Mouse (Mus musculus) left cerebral cortex, postnatal 4 days (tissue): ENCODE data around the gene Gdf3. TPM values are rescaled to one million over a fixed set of nuclear protein-coding genes. Genes with fewer than 3 reads are reported as not detected.
A peak's percentile ranks its signal among the peaks of the same experiment; 100 is the strongest.
"Not testable (repeated sequence)": the region's sequence is repeated elsewhere in the genome, so short reads cannot be mapped to it uniquely, and the experiment has no call there.

ENCODE experiments used
- DNase-seq: peaks from one replicate; pipeline ENCODE4 v3.0.0-alpha.2; 2022
- intact Hi-C: fragments of 180-260 bp; cut with DNase I; formaldehyde crosslinking; loops from one replicate; pipeline ENCODE4 v1.15.1; 2025
- total RNA-seq, 2 experiments: library from RNA; stranded (reverse); gene quantifications; 2 replicates each; pipeline ENCODE4 v1.2.3; 2021

The Gdf3 gene
- not detected for total RNA-seq

DNA sequence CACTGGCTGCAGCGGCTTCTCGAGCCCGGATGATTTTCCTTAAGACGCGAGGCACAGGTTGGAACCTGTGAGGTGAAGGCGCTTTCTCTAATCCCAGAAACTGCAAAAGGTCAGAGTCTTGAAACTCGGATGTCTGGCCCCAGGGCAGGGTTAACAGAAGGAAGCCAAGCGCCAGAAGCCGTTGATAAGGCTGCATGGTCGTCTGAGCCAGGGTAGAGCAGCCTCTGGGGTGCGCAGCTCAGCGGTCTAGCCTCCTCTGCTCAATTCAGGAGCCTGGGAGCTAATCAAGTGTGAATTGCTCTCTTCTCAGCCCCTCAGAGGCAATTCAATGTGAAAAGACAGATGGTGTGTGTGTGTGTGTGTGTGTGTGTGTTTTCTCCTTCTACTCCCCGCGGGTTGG lies at the start of gene Gdf3:
Gene Gdf3, minus strand, starts transcription at position 317 of the 400 bp plus-strand sequence.
- DNase-seq = peak; percentile 49
- intact Hi-C loops = no loop called here

DNA sequence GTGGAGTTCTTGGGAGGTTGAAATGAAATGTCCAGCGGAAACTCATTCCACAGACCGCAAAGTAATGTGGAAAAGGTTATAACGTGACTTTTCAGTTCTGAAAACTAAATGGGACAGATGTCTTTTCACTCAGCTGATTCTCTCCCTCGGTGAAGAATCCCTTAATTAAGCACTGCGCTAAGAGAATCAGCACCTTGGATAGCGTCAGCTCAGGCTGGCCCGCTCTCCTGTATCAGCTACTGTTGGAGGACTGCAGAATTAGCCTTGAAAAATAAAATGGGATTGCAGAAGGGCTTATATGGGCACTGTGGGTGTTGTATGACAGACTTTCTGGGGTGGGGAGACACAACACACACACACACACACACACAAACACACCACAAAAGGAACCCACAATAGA lies 49.7 kb upstream of the Gdf3 start:
- intact Hi-C loops = no loop called here
- no peak for DNase-seq

DNA sequence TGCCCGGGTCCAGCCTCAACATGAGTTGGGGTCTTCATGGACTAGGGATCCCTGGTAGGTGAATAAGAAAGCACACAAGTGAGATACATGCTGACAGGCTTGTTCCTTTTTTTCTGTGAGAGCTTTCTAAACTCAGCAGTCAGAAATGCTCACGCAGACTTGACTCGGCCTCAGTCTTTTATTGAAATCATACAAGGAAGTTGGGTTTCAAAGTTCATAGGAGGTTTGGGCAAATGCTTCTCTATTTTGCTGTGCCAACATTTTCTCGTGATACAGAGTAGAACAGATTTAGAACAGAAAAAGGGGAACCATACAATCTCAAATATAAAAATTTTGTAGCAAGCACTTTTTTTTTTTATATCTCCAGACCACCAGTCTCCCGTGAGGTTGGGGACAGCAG lies 47.7 kb upstream of the Gdf3 start:
- intact Hi-C loops = no loop called here
- DNase-seq = no peak

DNA sequence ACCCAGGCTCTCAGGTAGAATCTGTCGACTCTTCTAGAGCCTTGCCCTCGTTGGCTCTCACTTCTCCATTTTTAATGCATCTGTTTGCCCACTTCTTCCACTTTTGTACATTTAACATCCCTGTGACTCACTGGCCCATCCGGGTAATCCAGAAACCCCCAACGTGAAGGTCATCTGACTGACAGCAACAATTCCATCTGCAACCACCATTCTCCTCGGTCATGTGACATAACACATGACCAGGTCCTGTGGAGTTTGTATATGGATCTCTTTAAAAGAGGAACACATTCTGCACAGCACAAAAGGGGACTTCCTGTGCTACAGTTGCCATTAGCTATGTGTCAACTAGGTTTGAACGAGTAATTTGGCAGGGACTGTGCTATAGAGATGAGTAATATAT lies 44.4 kb upstream of the Gdf3 start:
- DNase-seq = no peak
- intact Hi-C loops = no loop called here

DNA sequence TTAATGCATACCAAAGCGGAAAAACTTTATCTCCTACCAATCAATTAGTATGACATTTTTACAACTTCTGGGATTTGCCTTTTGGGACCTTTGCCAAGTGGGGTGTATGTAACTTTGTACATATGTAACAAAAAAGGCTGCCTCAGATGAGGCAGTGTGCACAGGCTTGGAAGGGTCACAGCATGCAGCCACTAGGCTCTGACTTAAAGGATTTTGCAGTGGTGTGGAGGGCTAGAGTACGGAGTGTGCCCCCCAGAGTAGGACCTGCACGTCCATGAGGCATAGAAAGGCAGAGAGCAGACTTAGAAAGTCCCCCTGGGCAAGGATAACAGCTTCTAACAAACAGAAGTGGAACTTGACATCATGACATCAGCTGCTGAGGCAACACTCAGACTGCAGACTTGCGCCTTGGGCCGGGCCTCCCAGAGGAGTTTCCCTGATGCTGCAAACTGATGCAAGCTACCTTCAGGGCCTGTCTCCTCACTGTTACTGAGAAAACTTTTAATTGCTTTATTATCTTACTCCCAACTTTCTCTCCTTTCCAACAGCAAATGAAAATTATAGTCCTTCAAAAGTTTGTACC lies 40.6 kb upstream of the Gdf3 start:
- intact Hi-C loops = no loop called here
- DNase-seq = no peak

DNA sequence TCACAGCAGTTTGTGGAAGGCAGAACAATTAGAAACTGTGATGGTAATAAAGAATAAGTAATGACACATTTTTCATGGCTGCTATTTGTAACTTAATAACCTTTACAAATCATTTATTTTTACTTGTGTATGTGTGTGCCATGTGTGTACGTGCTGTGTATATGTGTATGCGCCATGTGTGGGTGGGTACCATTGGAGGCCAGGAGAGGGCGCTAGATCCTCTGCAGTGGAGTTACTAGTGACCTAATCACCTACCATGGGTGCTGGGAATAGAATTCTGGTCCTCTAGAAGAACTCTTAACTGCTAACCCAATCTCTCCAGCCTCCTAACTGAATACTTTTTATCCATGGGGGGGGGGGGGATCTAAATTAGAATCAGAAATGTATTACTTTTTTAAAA lies 40.0 kb upstream of the Gdf3 start:
- DNase-seq = no peak
- intact Hi-C loops = no loop called here

DNA sequence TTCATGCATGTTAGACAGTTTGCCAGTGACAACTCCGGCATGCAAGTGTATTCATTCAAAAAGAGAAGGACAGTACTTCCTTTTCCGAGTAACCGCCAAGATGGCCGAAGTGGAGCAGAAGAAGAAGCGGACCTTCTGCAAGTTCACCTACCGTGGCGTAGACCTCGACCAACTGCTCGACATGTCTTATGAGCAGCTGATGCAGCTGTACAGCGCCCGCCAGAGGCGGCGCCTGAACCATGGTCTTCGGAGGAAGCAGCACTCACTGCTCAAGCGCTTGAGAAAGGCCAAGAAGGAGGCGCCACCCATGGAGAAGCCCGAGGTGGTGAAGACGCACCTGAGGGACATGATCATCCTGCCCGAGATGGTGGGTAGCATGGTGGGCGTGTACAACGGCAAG lies 34.3 kb upstream of the Gdf3 start:
- DNase-seq, intact Hi-C loops: not testable (repeated sequence)

DNA sequence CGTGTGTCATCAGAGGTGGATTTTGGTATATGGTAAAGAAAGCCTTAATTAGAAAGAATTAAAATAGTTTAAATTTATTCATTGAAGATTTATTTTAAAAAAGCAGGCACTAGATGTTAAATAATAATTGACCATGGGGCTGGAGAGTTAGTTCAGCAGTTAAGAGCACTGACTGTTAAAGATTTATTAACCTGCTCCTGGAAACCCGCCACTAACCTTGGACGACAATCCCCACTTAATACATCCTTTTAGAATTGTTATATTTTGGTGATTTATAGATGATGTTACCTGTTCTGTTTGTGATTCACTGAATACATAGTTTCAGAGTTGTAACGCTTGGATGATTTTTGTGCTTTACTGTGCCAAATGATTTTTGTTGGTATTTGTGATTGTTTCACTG lies 27.7 kb upstream of the Gdf3 start:
- DNase-seq, intact Hi-C loops: not testable (repeated sequence)

DNA sequence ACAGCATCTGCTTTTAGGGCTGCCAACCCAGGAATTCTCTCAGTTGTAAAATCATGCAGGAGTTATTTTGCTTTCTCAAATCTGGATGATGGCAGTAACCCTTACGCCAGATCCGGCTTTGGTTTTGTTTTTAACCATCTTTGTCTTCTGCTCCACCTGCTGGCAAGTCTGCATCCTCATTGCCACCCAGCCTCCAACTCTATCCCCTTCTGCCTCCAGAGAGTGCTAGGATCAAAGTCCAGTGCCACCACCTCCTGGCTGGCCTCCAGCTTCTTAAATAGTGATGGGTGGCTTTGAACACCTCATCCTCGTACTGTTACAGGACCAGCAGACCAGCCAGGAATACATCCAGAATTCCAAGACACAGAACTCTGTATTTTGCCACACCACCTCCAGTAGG lies 26.8 kb upstream of the Gdf3 start:
- intact Hi-C loops = no loop called here

DNA sequence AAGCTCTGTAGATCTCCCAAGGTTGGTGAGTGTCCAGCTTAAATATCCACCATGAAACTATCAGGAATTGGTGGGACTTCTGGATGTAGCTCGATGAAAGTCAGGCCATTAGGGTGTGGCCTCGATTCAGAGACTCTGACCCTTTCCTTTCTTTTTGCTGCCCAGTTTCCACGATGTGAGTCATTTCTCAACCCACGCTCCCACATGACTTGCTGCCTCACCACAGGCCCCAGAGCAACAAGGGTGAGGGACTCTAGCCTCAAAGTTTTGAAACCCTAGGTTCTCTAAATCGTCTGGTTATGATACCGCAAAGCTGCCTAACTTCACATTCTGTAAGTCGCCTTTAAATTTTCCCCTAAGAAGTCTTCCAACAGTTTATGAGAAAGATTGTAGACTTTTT lies 25.4 kb upstream of the Gdf3 start:
- intact Hi-C loops = no loop called here
- DNase-seq = no peak

More for the DNA sequence above, 26.8 kb upstream of the Gdf3 start:
- DNase-seq = no peak

DNA sequence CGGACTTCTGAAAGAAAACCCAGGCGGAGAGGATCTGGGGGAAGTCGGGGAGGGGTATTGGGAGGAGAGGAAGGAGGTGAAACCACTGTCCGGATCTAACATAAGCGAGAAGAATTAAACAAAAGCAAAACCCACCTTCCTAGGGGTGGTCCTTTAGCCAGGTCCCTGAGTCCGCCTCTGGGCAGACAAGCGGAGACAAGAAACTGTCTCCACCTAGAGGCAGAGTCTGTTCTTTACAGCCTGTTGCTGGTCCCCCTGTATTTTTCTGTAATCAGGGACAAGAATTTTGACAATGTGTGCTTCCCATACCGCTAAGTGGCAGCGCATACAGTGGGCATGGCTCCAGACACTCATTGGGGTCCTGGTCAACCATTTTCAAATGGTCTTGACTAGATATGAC lies 23.5 kb upstream of the Gdf3 start:
- intact Hi-C loops = no loop called here
- peak; percentile 13 for DNase-seq

DNA sequence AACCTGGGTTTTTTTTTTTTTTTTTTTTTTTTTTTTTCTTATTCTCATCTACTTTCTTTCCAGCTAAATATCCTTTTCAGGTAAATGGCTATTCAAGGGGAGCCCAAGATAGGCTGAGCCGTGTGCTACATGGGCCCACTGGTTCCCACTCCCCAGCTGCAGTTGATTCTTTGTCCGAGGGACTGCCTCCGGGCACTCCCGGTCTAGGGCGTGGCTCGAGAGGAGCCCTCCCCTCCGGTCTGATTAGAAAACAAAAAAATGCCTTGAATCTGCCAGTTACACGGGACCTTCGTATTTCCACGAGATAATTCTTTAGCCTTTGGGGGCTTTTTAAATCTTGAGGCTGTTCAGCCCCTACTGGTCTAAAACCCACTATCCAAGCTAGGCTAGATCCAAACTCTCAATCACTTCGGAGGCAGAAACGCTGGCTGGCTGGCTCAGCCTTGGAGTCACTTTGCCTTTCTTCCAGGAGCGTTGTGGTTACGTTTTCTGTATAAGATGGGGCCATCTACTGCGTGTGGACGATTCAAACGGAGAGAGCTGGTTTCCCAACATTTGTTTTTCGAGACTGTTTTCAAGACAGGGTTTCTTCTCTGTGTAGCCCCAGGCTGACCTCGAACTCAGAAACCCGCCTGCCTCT lies 17.7 kb upstream of the Gdf3 start:
- intact Hi-C loops = no loop called here
- DNase-seq = no peak

DNA sequence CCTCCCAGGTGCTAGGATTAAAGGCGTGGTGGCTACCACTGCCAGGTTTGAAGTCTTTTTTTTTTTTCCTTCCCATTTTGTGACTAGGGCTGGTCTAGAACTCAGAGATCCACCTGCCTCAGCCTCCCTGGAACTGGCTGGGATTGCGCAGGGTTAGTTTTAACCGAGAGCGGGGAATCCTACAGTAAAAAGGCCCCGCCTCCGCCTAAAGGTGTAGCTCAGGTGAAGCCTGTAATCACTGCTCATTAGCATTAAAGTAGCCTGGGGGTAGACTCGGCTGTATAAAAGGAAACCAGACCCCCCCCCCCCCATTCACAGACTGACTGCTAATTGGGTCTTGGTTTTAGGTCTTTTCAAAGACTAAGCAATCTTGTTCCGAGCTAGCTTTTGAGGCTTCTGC lies 16.2 kb upstream of the Gdf3 start, which contains the start of gene Dppa3:
Gene Dppa3, plus strand, starts transcription at position 301 of the 400 bp plus-strand sequence.
- no peak for DNase-seq
- intact Hi-C loops = no loop called here

DNA sequence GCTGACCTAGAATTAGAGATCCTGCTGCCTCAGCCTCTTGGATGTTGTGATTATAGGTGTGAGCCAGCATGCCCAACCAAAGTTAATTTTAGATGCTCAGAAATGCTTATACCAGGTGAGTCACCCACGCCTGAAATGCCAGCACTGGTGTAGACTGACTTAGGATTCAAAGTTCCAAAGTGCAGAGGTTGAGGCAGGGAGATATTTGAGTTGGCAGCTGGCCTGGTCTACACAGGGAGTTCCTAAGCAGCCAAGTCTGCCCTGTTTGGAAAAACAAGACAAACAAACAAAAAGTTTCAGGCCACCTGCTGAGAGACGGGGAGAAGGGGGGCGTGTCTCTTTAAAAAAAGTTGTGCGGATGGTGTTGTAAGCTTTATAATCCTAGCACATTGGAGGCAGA lies 15.3 kb upstream of the Gdf3 start:
- intact Hi-C loops = no loop called here
- no peak for DNase-seq

DNA sequence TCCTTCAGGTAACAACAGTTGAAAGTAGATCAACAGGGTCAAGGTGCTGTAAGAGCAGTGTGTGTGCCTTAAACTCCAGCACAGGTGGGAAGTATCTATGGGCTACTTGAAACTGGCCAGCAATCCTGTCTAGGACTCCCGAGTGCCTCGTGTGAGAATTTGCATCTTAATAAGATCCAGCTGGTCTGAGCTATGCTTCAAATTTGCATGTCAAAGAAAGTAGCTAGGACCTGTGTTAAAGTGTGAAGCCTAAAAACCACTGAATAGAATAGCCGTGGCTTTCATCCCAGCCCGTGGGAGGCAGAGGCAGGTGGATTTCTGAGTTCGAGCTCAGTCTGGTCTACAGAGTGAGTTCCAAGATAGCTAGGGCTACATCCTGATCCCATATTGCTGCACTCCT lies 14.6 kb upstream of the Gdf3 start:
- intact Hi-C loops = no loop called here
- DNase-seq = no peak

DNA sequence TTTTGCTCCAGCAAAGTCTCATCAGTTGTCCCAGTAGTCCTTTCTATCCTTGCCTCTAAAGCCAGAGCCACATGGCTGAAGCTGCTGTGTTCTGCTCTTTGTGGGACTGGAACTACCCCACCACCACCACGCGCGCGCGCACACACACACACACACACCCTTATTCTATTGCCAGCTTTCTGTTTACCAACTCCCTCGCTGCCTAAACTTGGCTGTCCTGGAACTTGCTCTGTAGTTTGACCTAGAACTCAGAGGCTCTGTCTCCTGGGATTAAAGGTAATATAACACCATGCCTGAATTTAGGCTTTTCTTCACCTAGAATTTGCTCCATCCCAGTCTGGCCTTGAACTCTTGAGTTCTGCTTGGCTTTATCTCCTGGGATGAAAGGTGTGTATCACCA lies 11.2 kb upstream of the Gdf3 start:
- no peak for DNase-seq
- intact Hi-C loops = no loop called here

DNA sequence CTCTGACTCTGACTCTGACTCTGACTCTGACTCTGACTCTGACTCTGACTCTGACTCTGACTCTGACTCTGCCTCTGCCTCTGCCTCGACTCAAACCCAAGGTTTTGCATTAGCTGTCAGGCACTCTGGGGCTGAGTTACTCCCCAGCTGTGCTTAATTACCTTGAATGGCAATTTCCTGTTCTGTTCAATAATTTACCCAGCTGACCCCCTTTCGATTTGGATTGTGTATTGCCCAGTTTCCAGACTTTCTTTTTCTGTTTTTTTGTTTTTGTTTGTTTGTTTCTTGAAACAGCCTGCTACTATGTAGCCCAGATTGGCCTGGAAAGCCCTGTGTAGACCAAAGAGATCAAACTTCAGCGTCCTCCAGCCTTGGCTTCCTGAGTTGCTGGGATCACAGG lies 6.1 kb upstream of the Gdf3 start:
- intact Hi-C loops = no loop called here
- no peak for DNase-seq

DNA sequence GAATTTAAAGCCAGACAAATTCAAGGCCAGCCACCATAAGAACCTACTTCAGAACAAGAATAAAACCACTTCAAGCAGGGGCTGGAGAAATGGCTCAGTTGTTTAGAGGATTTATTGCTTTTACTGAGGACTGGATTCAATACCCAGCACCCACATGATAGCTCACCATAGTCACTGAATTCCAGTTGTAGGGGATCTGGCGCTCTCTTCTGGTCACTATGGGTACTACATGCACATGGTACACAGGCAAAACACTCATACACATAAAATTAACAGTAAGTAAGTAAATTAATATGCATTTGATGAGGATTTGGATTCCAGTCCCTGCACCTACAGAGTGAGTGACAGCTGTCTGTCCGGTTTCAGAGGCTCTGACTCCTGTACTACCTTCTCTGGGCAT lies 4.2 kb upstream of the Gdf3 start:
- DNase-seq = peak; percentile 11

DNA sequence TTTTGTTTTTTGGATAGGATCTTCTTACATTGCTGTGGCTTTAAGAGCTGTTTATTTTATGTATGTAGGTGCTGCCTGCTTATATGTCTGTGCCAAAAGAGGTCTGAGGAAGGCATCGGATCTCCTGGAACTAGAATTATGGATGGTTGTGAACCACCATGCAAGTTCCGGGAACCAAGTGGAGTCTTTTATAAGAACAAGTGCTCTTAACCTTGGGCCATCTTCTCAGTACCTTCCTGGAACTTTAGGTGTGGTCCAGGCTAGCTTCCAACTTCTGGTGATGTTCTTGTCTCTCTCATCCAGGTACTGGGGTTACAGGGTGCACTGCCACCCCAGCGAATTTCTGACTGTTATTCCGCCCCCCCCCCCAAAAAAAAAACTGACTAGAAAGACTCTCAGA lies 2.5 kb upstream of the Gdf3 start:
- no peak for DNase-seq
- intact Hi-C loops = no loop called here

More for the DNA sequence above, 4.2 kb upstream of the Gdf3 start:
- intact Hi-C loops = no loop called here

DNA sequence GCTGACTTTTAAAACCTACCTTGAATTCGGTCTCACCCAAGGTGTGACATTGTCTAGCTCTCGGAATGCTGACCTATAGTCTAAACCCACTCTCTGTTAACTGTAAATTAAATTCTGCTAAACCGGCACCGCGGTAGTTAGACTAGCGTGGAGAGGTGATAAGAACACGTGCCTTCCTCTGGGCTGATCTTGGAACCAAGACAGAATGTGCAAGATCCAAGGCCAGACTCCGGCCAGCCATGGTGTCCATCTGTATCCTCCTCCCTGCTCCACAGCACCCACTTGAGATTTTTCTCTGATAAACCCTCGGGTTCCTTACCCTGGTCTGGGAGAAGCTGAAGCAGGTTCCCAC lies 534 bp downstream of the Gdf3 start:
- peak; percentile 7 for DNase-seq
- intact Hi-C loops = no loop called here

DNA sequence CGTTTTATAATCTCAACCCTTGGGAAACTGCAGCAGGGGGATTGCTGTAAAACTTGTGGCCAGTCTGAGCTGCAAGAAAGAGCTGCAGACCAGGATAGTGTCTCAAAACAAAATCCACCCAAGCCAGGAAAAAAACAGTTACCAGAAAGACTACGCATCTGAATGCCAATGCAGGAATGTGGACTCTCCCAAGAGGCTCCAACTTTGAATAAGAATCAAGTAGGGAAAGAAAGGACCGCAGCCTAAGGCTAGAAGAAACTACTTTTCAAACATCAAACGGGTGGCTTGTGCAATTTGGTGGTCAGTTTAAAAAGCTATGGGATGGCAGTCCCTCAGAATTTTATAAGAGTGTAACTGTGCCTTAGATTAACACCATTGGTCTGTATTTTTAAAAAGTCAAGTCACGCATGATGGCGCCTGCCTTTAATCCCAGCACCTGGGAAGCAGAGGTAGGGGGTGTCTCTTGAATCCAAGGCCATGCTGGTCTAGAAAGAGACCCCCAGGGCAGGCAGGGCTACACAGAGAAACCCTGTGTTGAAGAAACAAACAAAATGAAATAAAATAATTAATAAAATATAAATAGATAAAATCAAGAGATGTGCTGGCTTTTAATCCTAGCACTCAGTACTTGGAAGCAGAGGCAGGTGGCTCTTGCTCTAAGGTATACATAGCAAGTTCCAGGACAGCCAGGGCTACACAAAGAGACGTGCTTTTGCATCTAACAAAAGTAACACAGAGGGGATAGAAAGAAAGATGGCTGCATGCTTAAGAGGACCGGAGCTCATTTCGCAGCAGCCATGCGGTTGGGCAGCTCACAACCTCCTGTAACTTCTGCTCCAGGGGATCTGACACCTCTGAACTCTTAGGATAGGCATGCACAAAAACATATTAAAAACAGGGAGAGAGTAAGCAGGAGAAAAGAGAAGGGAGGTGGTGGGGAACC lies 1.2 kb downstream of the Gdf3 start:
- no peak for DNase-seq
- intact Hi-C loops = no loop called here

DNA sequence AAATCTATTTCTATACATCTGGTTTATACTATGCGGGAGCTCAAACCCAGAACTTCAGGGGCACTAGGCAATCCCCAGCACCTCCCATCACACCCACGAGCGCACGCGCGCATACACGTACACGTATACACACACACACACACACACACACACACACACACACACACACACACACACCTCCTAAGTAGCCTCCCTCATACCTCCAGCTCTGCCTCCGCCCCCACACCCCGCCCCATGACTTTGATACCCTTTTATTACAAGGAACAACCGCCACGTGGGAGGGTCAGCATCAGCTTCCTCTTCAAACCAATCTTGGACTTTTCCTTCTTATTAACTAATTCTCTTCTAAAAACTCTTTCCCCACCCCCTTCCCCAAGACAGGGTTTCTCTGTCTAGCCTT lies 2.2 kb downstream of the Gdf3 start:
- DNase-seq = no peak
- intact Hi-C loops = no loop called here
